Mouse (Mus musculus): ENCODE results near the gene Olfr125. TPM values are rescaled to one million over a fixed set of nuclear protein-coding genes. Genes with fewer than 3 reads are reported as not detected.

The Olfr125 gene
- polyA plus RNA-seq, 1 experiment from 2014 or later = not detected

Other genes starting within 250 kb of the Olfr125 start
- gene Olfr114, start 240.2 kb upstream of the Olfr125 start, polyA plus RNA-seq (2014; fragmentation: Nextera tagmentation; extraction: Ambion mirVana) = not detected in 2 replicates
- gene Olfr115, start 205.8 kb upstream of the Olfr125 start, polyA plus RNA-seq (2014; fragmentation: Nextera tagmentation; extraction: Ambion mirVana) = not detected in 2 replicates
- gene Olfr116, start 205.8 kb upstream of the Olfr125 start, polyA plus RNA-seq (2014; fragmentation: Nextera tagmentation; extraction: Ambion mirVana) = not detected in 2 replicates
- not detected in 2 replicates for gene Olfr117, start 169.2 kb upstream of the Olfr125 start, polyA plus RNA-seq (2014; fragmentation: Nextera tagmentation; extraction: Ambion mirVana)
- not detected in 2 replicates for gene Olfr118, start 166.0 kb upstream of the Olfr125 start, polyA plus RNA-seq (2014; fragmentation: Nextera tagmentation; extraction: Ambion mirVana)
- gene Olfr119, start 136.4 kb upstream of the Olfr125 start, polyA plus RNA-seq (2014; fragmentation: Nextera tagmentation; extraction: Ambion mirVana) = not detected in 2 replicates
- not detected in 2 replicates for gene Olfr120, start 111.1 kb upstream of the Olfr125 start, polyA plus RNA-seq (2014; fragmentation: Nextera tagmentation; extraction: Ambion mirVana)
- gene Olfr121, start 84.1 kb upstream of the Olfr125 start, polyA plus RNA-seq (2014; fragmentation: Nextera tagmentation; extraction: Ambion mirVana) = not detected in 2 replicates
- not detected in 2 replicates for gene Olfr122, start 64.3 kb upstream of the Olfr125 start, polyA plus RNA-seq (2014; fragmentation: Nextera tagmentation; extraction: Ambion mirVana)
- not detected in 2 replicates for gene Olfr123, start 39.4 kb upstream of the Olfr125 start, polyA plus RNA-seq (2014; fragmentation: Nextera tagmentation; extraction: Ambion mirVana)
- not detected in 2 replicates for gene Olfr124, start 33.1 kb upstream of the Olfr125 start, polyA plus RNA-seq (2014; fragmentation: Nextera tagmentation; extraction: Ambion mirVana)
- gene Olfr126, start 14.5 kb downstream of the Olfr125 start, polyA plus RNA-seq (2014; fragmentation: Nextera tagmentation; extraction: Ambion mirVana) = not detected in 2 replicates
- not detected in 2 replicates for gene Olfr127, start 67.5 kb downstream of the Olfr125 start, polyA plus RNA-seq (2014; fragmentation: Nextera tagmentation; extraction: Ambion mirVana)
- gene Olfr128, start 87.6 kb downstream of the Olfr125 start, polyA plus RNA-seq (2014; fragmentation: Nextera tagmentation; extraction: Ambion mirVana) = not detected in 2 replicates
- gene Olfr761, start 120.1 kb downstream of the Olfr125 start, polyA plus RNA-seq (2014; fragmentation: Nextera tagmentation; extraction: Ambion mirVana) = not detected in 2 replicates
- gene Olfr129, start 227.1 kb downstream of the Olfr125 start, polyA plus RNA-seq (2014; fragmentation: Nextera tagmentation; extraction: Ambion mirVana) = not detected in 2 replicates
- gene Olfr130, start 231.0 kb downstream of the Olfr125 start, polyA plus RNA-seq (2014; fragmentation: Nextera tagmentation; extraction: Ambion mirVana) = not detected in 2 replicates